In the genomic region with DNA sequence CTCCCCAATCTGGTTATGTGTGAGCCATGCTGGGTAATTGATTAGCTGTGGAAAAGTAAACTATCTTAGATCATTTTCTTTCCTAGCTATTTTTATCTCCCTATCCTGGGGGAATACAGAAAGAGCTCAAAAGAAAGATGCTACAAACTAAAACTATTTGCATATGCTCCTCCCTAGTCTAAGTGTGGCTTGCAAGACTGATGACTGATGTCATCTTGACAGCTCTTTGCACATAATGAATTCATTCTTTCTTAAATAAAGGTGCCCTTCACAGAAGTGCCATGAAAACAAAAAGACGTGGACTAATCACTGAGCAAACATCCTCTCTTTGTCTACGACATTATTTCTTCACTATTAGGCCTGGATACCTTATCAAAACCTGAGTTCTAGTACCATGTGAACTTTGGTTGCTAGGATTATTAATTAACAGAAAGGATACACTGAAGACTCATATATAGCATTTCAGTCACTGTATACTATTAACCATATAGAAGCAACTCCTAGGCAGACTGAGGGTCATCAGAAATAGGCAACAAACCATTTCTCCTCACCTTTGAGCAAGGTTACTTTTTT, we compare ENCODE assay signal across 1 mouse cellular context.
TF ChIP-seq lines count a peak whose summit lies in the region.

No protein-coding gene starts in this region.

TF ChIP-seq in CH12.LX, 34 proteins besides CTCF, POLR2A, EP300 and RAD21:
- no peak for TF ChIP-seq USF1 (IDR thresholded peaks at IDR 0.05; ENCODE audit: low read depth, low read length)
- TF ChIP-seq ZNF384 (IDR thresholded peaks at IDR 0.05; ENCODE audit: low read depth, low read length) = no peak
- peak; percentile 71; the same call in 1 of the 2 replicates for TF ChIP-seq MEF2A (IDR thresholded peaks at IDR 0.05; ENCODE audit: borderline replicate concordance, low read depth, low read length)
- TF ChIP-seq HCFC1 (IDR thresholded peaks at IDR 0.05; ENCODE audit: low read depth, low read length) = peak; percentile 2; the same call in 1 of the 2 replicates
